Mouse (Mus musculus) kidney, embryonic 15.5 days (tissue): ENCODE results near the gene Plce1. TPM values are rescaled to one million over a fixed set of nuclear protein-coding genes. Genes with fewer than 3 reads are reported as not detected.

Source experiments
- ATAC-seq: fragments of 200-750 bp; cut with Nextera tagmentation; replicated peaks from 2 replicates; pipeline ENCODE4 v1.8.0; 2017; ENCODE audit warnings: moderate TSS enrichment; ENCODE audit not compliant: low FRiP score
- H3K27ac ChIP-seq: fragments of 300-500 bp; sonication (generic); 2 replicates; pipeline ENCODE4 v1.5.1; 2015; ENCODE audit warnings: mild to moderate bottlenecking, inconsistent platforms
- H3K27me3 ChIP-seq: fragments of 300-500 bp; sonication (generic); 2 replicates; pipeline ENCODE4 v1.6.1; 2015; ENCODE audit warnings: inconsistent platforms
- H3K36me3 ChIP-seq: fragments of 300-500 bp; sonication (generic); 2 replicates; pipeline ENCODE4 v1.6.1; 2015; ENCODE audit warnings: inconsistent platforms
- H3K4me1 ChIP-seq: fragments of 300-500 bp; sonication (generic); 2 replicates; pipeline ENCODE4 v1.6.1; 2015; ENCODE audit warnings: inconsistent platforms
- H3K4me2 ChIP-seq: fragments of 300-500 bp; sonication (generic); 2 replicates; pipeline ENCODE4 v1.6.1; 2015; ENCODE audit warnings: moderate library complexity, mild to moderate bottlenecking, inconsistent platforms
- H3K4me3 ChIP-seq: fragments of 300-500 bp; sonication (generic); replicated peaks from 2 replicates; pipeline ENCODE4 v1.5.1; 2015; ENCODE audit warnings: mild to moderate bottlenecking, inconsistent platforms
- H3K9ac ChIP-seq: fragments of 300-500 bp; sonication (generic); 2 replicates; pipeline ENCODE4 v1.6.1; 2015; ENCODE audit warnings: mild to moderate bottlenecking, inconsistent platforms
- H3K9me3 ChIP-seq: fragments of 300-500 bp; sonication (generic); replicated peaks from 2 replicates; pipeline ENCODE4 v1.6.1; 2016; ENCODE audit warnings: inconsistent platforms
- WGBS: fragments of 180-500 bp; shearing (Covaris S2); methylation state at CpG from one replicate; pipeline ENCODE4 v1.1.7; 2015; ENCODE audit warnings: mixed read lengths; 5-methylcytosine and 5-hydroxymethylcytosine counted together
- polyA plus RNA-seq: library from polyadenylated mRNA; unstranded; fragments of >200 nt; fragmentation: Nextera tagmentation; extraction: Ambion mirVana; gene quantifications from 2 replicates; pipeline ENCODE4 v1.2.1, GENCODE M21; 2015

Plce1 gene
- polyA plus RNA-seq, 1 experiment from 2014 or later, result 3.6 TPM

GRCm38 (mm10) chr19:38709376-38709775 lies 228.5 kb downstream of the Plce1 start:
- ATAC-seq, result no peak
- no peak overlapping the region for H3K27ac ChIP-seq
- H3K36me3 ChIP-seq, result no peaks in the 10 kb centered on the region
- H3K4me1 ChIP-seq, result no peaks in the 10 kb centered on the region
- no peak overlapping the region for H3K4me3 ChIP-seq
- H3K9me3 ChIP-seq, result no peaks in the 10 kb centered on the region
- whole genome bisulfite sequencing, result 88% methylated on average over 2 of the region's 2 CpGs
- H3K27me3 ChIP-seq, result peaks cover 2% of the 10 kb centered on the region; the same call in 1 of the 2 replicates
- H3K9ac ChIP-seq, result no peak overlapping the region
- no peak overlapping the region for H3K4me2 ChIP-seq

GRCm38 (mm10) chr19:38721808-38722207 lies 240.9 kb downstream of the Plce1 start:
- no peak for ATAC-seq
- Histone ChIP-seq H3K36me3 (no peaks in the 10 kb centered on the region), H3K9ac (no peak overlapping the region), H3K9me3 (no peaks in the 10 kb centered on the region), H3K4me2 (no peak overlapping the region), H3K27me3 (no peaks in the 10 kb centered on the region), H3K27ac (no peak overlapping the region), H3K4me3 (no peak overlapping the region), H3K4me1 (no peaks in the 10 kb centered on the region)
- 94% methylated on average over 4 of the region's 4 CpGs for WGBS

GRCm38 (mm10) chr19:38722982-38723381 lies 242.1 kb downstream of the Plce1 start:
- Histone ChIP-seq H3K9ac (no peak overlapping the region), H3K4me3 (no peak overlapping the region), H3K27me3 (no peaks in the 10 kb centered on the region), H3K36me3 (no peaks in the 10 kb centered on the region), H3K4me1 (no peaks in the 10 kb centered on the region), H3K9me3 (no peaks in the 10 kb centered on the region), H3K4me2 (no peak overlapping the region), H3K27ac (no peak overlapping the region)
- WGBS, result 86% methylated on average over 6 of the region's 6 CpGs
- no peak for ATAC-seq

GRCm38 (mm10) chr19:38723969-38724368 lies 243.1 kb downstream of the Plce1 start:
- Histone ChIP-seq H3K9ac (no peak overlapping the region), H3K27ac (no peak overlapping the region), H3K36me3 (no peaks in the 10 kb centered on the region), H3K4me2 (no peak overlapping the region), H3K27me3 (no peaks in the 10 kb centered on the region), H3K4me3 (no peak overlapping the region), H3K9me3 (no peaks in the 10 kb centered on the region), H3K4me1 (no peaks in the 10 kb centered on the region)
- 64% methylated on average over 5 of the region's 5 CpGs for WGBS
- ATAC-seq, result no peak

GRCm38 (mm10) chr19:38728842-38729241 lies 247.9 kb downstream of the Plce1 start:
- H3K4me3 ChIP-seq, result no peak overlapping the region
- no peaks in the 10 kb centered on the region for H3K36me3 ChIP-seq
- H3K27ac ChIP-seq, result no peak overlapping the region
- no peak for ATAC-seq
- H3K9ac ChIP-seq, result no peak overlapping the region
- H3K4me2 ChIP-seq, result no peak overlapping the region
- H3K27me3 ChIP-seq, result no peaks in the 10 kb centered on the region
- no peaks in the 10 kb centered on the region for H3K4me1 ChIP-seq
- WGBS, result 65% methylated on average over 6 of the region's 6 CpGs
- H3K9me3 ChIP-seq, result no peaks in the 10 kb centered on the region

- no peak overlapping the region for H3K27ac ChIP-seq
- H3K9ac ChIP-seq, result no peak overlapping the region
- H3K4me2 ChIP-seq, result no peak overlapping the region
- WGBS, result 36% methylated on average over 3 of the region's 3 CpGs
- ATAC-seq, result no peak
- H3K9me3 ChIP-seq, result 0 out of 2 replicates have a peak, but pooled peaks cover under 1% of the 10 kb centered on the region
- no peaks in the 10 kb centered on the region for H3K36me3 ChIP-seq
- no peak overlapping the region for H3K4me3 ChIP-seq
- no peaks in the 10 kb centered on the region for H3K27me3 ChIP-seq
- H3K4me1 ChIP-seq, result no peaks in the 10 kb centered on the region
Observed at GRCm38 (mm10) chr19:38729264-38729663, 248.4 kb downstream of the Plce1 start.

GRCm38 (mm10) chr19:38744546-38744945 lies 263.6 kb downstream of the Plce1 start:
- 61% methylated on average over 8 of the region's 8 CpGs for WGBS
- no peak overlapping the region for H3K9ac ChIP-seq
- H3K27me3 ChIP-seq, result no peaks in the 10 kb centered on the region

GRCm38 (mm10) chr19:38745810-38746491 lies 265.0 kb downstream of the Plce1 start:
- Histone ChIP-seq H3K4me2 (no peak overlapping the region), H3K4me1 (0 out of 2 replicates have a peak, but pooled peaks cover 8% of the 10 kb centered on the region), H3K9me3 (no peaks in the 10 kb centered on the region), H3K36me3 (no peaks in the 10 kb centered on the region), H3K27me3 (no peaks in the 10 kb centered on the region), H3K9ac (no peak overlapping the region), H3K27ac (no peak overlapping the region), H3K4me3 (no peak overlapping the region)
- ATAC-seq, result 0 out of 2 replicates have a peak, but pooled peaks have one; percentile 33
- WGBS, result 54% methylated on average over 10 of the region's 10 CpGs

More at GRCm38 (mm10) chr19:38744546-38744945, 263.6 kb downstream of the Plce1 start:
- Histone ChIP-seq H3K4me1 (0 out of 2 replicates have a peak, but pooled peaks cover 8% of the 10 kb centered on the region), H3K4me3 (no peak overlapping the region), H3K4me2 (no peak overlapping the region), H3K27ac (no peak overlapping the region), H3K9me3 (no peaks in the 10 kb centered on the region), H3K36me3 (no peaks in the 10 kb centered on the region)
- ATAC-seq, result no peak

GRCm38 (mm10) chr19:38746492-38747014 lies 265.6 kb downstream of the Plce1 start:
- 45% methylated on average over 6 of the region's 6 CpGs for WGBS
- no peaks in the 10 kb centered on the region for H3K36me3 ChIP-seq
- H3K4me3 ChIP-seq, result no peak overlapping the region
- no peak overlapping the region for H3K4me2 ChIP-seq
- H3K27ac ChIP-seq, result no peak overlapping the region
- no peaks in the 10 kb centered on the region for H3K27me3 ChIP-seq
- H3K9me3 ChIP-seq, result no peaks in the 10 kb centered on the region
- H3K9ac ChIP-seq, result no peak overlapping the region
- no peak for ATAC-seq
- H3K4me1 ChIP-seq, result 0 out of 2 replicates have a peak, but pooled peaks cover 8% of the 10 kb centered on the region

GRCm38 (mm10) chr19:38750192-38750591 lies 269.3 kb downstream of the Plce1 start:
- H3K36me3 ChIP-seq, result no peaks in the 10 kb centered on the region
- no peaks in the 10 kb centered on the region for H3K9me3 ChIP-seq
- no peak overlapping the region for H3K27ac ChIP-seq
- H3K4me1 ChIP-seq, result 0 out of 2 replicates have a peak, but pooled peaks cover 5% of the 10 kb centered on the region
- no peaks in the 10 kb centered on the region for H3K27me3 ChIP-seq
- H3K9ac ChIP-seq, result no peak overlapping the region
- WGBS, result 44% methylated on average over 4 of the region's 4 CpGs
- no peak overlapping the region for H3K4me2 ChIP-seq
- no peak overlapping the region for H3K4me3 ChIP-seq
- no peak for ATAC-seq

GRCm38 (mm10) chr19:38757161-38757560 lies 276.3 kb downstream of the Plce1 start:
- Histone ChIP-seq H3K4me2 (no peak overlapping the region), H3K27me3 (no peaks in the 10 kb centered on the region), H3K36me3 (no peaks in the 10 kb centered on the region), H3K27ac (no peak overlapping the region), H3K9ac (no peak overlapping the region), H3K4me1 (0 out of 2 replicates have a peak, but pooled peaks cover 5% of the 10 kb centered on the region), H3K9me3 (no peaks in the 10 kb centered on the region), H3K4me3 (no peak overlapping the region)
- ATAC-seq, result no peak
- 89% methylated on average over 3 of the region's 3 CpGs for WGBS

GRCm38 (mm10) chr19:38758056-38758455 lies 277.1 kb downstream of the Plce1 start:
- no peaks in the 10 kb centered on the region for H3K36me3 ChIP-seq
- 68% methylated on average over 5 of the region's 5 CpGs for WGBS
- no peaks in the 10 kb centered on the region for H3K9me3 ChIP-seq
- 0 out of 2 replicates have a peak overlapping the region, but pooled peaks have one; percentile 2 for H3K27ac ChIP-seq
- 0 out of 2 replicates have a peak, but pooled peaks cover 5% of the 10 kb centered on the region for H3K4me1 ChIP-seq
- no peak overlapping the region for H3K4me2 ChIP-seq
- no peaks in the 10 kb centered on the region for H3K27me3 ChIP-seq
- H3K9ac ChIP-seq, result no peak overlapping the region
- H3K4me3 ChIP-seq, result no peak overlapping the region
- ATAC-seq, result no peak
